Mouse (Mus musculus) E14TG2a.4 (cell line): Measurements from ENCODE around the gene Syn3.

Experiments used
- CTCF ChIP-seq: conservative IDR thresholded peaks from 2 replicates; pipeline ENCODE4 v1.5.1; 2014; ENCODE audit warnings: low read length
- NANOG ChIP-seq: IDR thresholded peaks from 2 replicates; pipeline ENCODE4 v1.6.1; 2014; ENCODE audit warnings: borderline replicate concordance, low read length, mixed read lengths
- POU5F1 ChIP-seq: IDR thresholded peaks from 2 replicates; pipeline ENCODE4 v1.6.1; 2014; ENCODE audit warnings: low read length, borderline replicate concordance

GRCm38 (mm10) chr10:86502063-86502462 lies 3.4 kb upstream of the Syn3 start:
- TF ChIP-seq CTCF (no peak), POU5F1 (no peak), NANOG (no peak)
